Mouse (Mus musculus) kidney, postnatal 0 days (tissue): ENCODE measurements around the gene Il17rb. TPM values are rescaled to one million over a fixed set of nuclear protein-coding genes. Genes with fewer than 3 reads are reported as not detected.

Experiments used
- ATAC-seq: fragments of 200-750 bp; cut with Nextera tagmentation; replicated peaks from 2 replicates; pipeline ENCODE4 v1.8.0; 2017; ENCODE audit warnings: low read depth, moderate number of reproducible peaks, moderate TSS enrichment, moderate library complexity; ENCODE audit not compliant: low FRiP score
- DNase-seq: peaks from one replicate; pipeline ENCODE4 v3.0.0-alpha.2; 2016; ENCODE audit warnings: low spot score
- H3K27ac ChIP-seq: fragments of 300-500 bp; sonication (generic); 2 replicates; pipeline ENCODE4 v1.5.1; 2014; ENCODE audit warnings: mild to moderate bottlenecking
- H3K27me3 ChIP-seq: fragments of 300-500 bp; sonication (generic); 2 replicates; pipeline ENCODE4 v1.6.1; 2014; ENCODE audit warnings: low read length, mixed read lengths; ENCODE audit not compliant: insufficient read depth
- H3K36me3 ChIP-seq: fragments of 300-500 bp; sonication (generic); 2 replicates; pipeline ENCODE4 v1.6.1; 2014; ENCODE audit warnings: low read length, mixed read lengths; ENCODE audit not compliant: insufficient read depth
- H3K4me1 ChIP-seq: fragments of 300-500 bp; sonication (generic); replicated peaks from 2 replicates; pipeline ENCODE4 v1.6.1; 2014; ENCODE audit warnings: antibody characterized with exemption, low read length, mixed read lengths; ENCODE audit not compliant: insufficient read depth
- H3K4me2 ChIP-seq: fragments of 300-500 bp; sonication (generic); 2 replicates; pipeline ENCODE4 v1.6.1; 2014; ENCODE audit warnings: mild to moderate bottlenecking, low read length, moderate library complexity, mixed read lengths
- H3K4me3 ChIP-seq: fragments of 300-500 bp; sonication (generic); replicated peaks from 2 replicates; pipeline ENCODE4 v1.5.1; 2014; ENCODE audit warnings: low read depth, low read length
- H3K9ac ChIP-seq: fragments of 300-500 bp; sonication (generic); 2 replicates; pipeline ENCODE4 v1.6.1; 2014; ENCODE audit warnings: low read depth, low read length
- H3K9me3 ChIP-seq: fragments of 300-500 bp; sonication (generic); replicated peaks from 2 replicates; pipeline ENCODE4 v1.6.1; 2016; ENCODE audit warnings: low read length, inconsistent platforms, mixed read lengths
- CTCF ChIP-seq: IDR thresholded peaks from 2 replicates; pipeline ENCODE4 v1.5.1; 2016; ENCODE audit warnings: antibody characterized with exemption, low read depth, mild to moderate bottlenecking, moderate library complexity
- WGBS: fragments of 180-500 bp; shearing (Covaris S2); extraction: QIAGEN DNeasy Blood & Tissue Kit; methylation state at CpG from one replicate; pipeline ENCODE4 v1.1.7; 2014; 5-methylcytosine and 5-hydroxymethylcytosine counted together
- polyA plus RNA-seq: library from polyadenylated mRNA; unstranded; fragments of >200 nt; fragmentation: Nextera tagmentation; extraction: Ambion mirVana; gene quantifications from 2 replicates; pipeline ENCODE4 v1.2.1, GENCODE M21; 2015

Gene Il17rb
- polyA plus RNA-seq, 1 experiment from 2014 or later, result 1.9 TPM

DNA sequence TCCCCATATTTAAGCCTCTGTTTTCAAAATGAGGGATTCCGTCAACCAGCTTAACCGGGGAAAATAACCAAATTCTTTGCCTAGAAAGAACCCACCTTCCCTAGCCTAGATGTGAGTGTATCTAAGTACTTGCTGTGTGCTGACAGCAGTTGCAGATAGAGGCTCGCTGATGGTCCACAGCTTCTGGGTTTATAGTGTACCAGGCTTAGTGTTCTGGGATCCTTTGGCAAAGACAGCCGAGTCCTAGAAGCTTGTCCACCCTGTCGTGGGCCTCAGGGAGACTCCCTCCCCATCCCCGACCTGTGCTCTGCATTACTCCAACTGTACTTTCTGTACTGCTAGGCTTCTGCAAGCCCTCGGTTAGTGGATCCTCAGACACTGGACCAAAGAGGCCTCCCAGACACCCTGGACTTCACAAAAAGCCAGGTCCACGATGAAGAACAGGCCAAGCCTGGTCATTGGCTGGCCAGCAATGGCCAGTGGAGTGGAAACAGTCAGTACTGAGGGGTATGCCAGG, 37.1 kb upstream of the Il17rb start:
- ATAC-seq (no peak), DNase-seq (no peak)
- Histone ChIP-seq H3K27ac (no peak overlapping the region), H3K9me3 (no peaks in the 10 kb centered on the region), H3K9ac (no peak overlapping the region), H3K4me3 (no peak overlapping the region), H3K4me2 (no peak overlapping the region), H3K36me3 (no peaks in the 10 kb centered on the region), H3K4me1 (no peaks in the 10 kb centered on the region), H3K27me3 (no peaks in the 10 kb centered on the region)
- 72% methylated on average over 8 of the region's 8 CpGs for WGBS
- TF ChIP-seq CTCF, result no peak

- Histone ChIP-seq H3K9ac (no peak overlapping the region), H3K27ac (no peak overlapping the region), H3K4me1 (no peaks in the 10 kb centered on the region), H3K9me3 (no peaks in the 10 kb centered on the region), H3K27me3 (no peaks in the 10 kb centered on the region), H3K36me3 (no peaks in the 10 kb centered on the region), H3K4me2 (no peak overlapping the region), H3K4me3 (no peak overlapping the region)
- peak; percentile 50 for DNase-seq
- WGBS, result 65% methylated on average over 10 of the region's 10 CpGs
- no peak for TF ChIP-seq CTCF
- ATAC-seq, result no peak
Measured at GRCm38 (mm10) chr14:30045239-30045638, 36.5 kb upstream of the Il17rb start.

DNA sequence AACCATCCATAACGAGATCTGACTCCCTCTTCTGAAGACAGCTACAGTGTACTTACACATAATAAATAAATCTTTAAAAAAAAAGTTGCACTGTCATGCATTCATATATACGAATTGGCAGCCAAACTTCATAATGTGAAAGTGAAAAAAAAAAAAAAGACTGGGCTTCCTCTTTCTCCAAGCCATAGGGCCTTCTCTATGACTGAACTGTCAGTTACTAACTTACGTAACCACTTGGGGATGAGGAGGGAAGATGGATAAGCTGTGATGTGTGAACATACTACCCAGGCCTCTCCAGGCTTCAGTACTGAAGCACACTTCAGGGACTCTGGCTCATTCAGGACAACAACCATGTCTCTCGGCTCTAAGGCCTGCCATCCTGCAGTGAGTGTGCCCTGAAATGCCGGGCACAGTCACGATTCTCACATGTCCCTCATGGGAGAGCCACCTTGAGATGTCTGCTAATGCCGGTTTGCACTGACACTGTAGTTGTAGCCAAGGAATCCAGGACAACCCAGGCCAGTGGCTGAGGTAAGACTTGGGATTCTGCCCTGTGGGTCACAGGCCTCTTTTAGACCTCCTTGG, 34.8 kb upstream of the Il17rb start:
- no peak for TF ChIP-seq CTCF
- no peaks in the 10 kb centered on the region for H3K9me3 ChIP-seq
- ATAC-seq (no peak), DNase-seq (no peak)
- H3K9ac ChIP-seq, result no peak overlapping the region
- H3K4me3 ChIP-seq, result no peak overlapping the region
- no peak overlapping the region for H3K27ac ChIP-seq
- WGBS, result 86% methylated on average over 7 of the region's 7 CpGs
- no peak overlapping the region for H3K4me2 ChIP-seq
- H3K36me3 ChIP-seq, result no peaks in the 10 kb centered on the region
- no peaks in the 10 kb centered on the region for H3K4me1 ChIP-seq
- no peaks in the 10 kb centered on the region for H3K27me3 ChIP-seq

GRCm38 (mm10) chr14:30041836-30042235, 33.1 kb upstream of the Il17rb start:
- Histone ChIP-seq H3K27me3 (no peaks in the 10 kb centered on the region), H3K9ac (no peak overlapping the region), H3K36me3 (no peaks in the 10 kb centered on the region), H3K27ac (no peak overlapping the region), H3K4me2 (no peak overlapping the region), H3K4me3 (no peak overlapping the region), H3K9me3 (no peaks in the 10 kb centered on the region), H3K4me1 (no peaks in the 10 kb centered on the region)
- peak; percentile 19; the same call in 1 of the 2 replicates for TF ChIP-seq CTCF
- 77% methylated on average over 9 of the region's 9 CpGs for WGBS
- 0 out of 2 replicates have a peak, but pooled peaks have one; percentile 49 for ATAC-seq
- no peak for DNase-seq

DNA sequence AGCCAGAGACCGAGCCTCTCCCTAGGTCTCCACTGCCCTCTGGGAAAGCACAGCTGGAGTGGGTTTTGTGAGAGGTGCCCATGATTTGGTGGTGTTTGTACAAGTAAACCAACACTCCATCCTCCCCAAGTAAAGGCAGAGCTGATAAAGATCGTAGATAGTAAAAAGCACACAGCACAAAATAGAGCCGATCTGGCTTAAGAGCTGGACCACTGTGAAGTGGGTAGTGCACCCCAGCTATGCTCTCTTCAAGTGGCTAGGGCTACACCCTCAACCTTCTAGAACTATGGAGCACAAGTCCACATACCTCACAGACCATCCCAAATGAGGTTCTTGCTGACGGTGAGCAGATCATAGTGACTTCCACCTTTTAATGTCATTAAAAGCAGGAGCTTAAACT, 30.7 kb upstream of the Il17rb start:
- H3K4me3 ChIP-seq, result no peak overlapping the region
- no peak overlapping the region for H3K27ac ChIP-seq
- H3K27me3 ChIP-seq, result no peaks in the 10 kb centered on the region
- no peak overlapping the region for H3K9ac ChIP-seq
- no peak for TF ChIP-seq CTCF
- no peaks in the 10 kb centered on the region for H3K4me1 ChIP-seq
- H3K36me3 ChIP-seq, result no peaks in the 10 kb centered on the region
- DNase-seq (no peak), ATAC-seq (no peak)
- no peaks in the 10 kb centered on the region for H3K9me3 ChIP-seq
- WGBS, result 62% methylated on average over 4 of the region's 4 CpGs
- no peak overlapping the region for H3K4me2 ChIP-seq

GRCm38 (mm10) chr14:30038431-30038830, 29.7 kb upstream of the Il17rb start:
- no peaks in the 10 kb centered on the region for H3K9me3 ChIP-seq
- no peak overlapping the region for H3K27ac ChIP-seq
- ATAC-seq, result no peak
- no peaks in the 10 kb centered on the region for H3K36me3 ChIP-seq
- no peak overlapping the region for H3K9ac ChIP-seq
- no peaks in the 10 kb centered on the region for H3K27me3 ChIP-seq
- H3K4me1 ChIP-seq, result no peaks in the 10 kb centered on the region
- H3K4me2 ChIP-seq, result no peak overlapping the region
- TF ChIP-seq CTCF, result no peak
- no peak for DNase-seq
- no peak overlapping the region for H3K4me3 ChIP-seq
- WGBS, result 91% methylated on average over 18 of the region's 18 CpGs

- ATAC-seq (0 out of 2 replicates have a peak, but pooled peaks have one; percentile 25), DNase-seq (no peak)
- no peak for TF ChIP-seq CTCF
- no peak overlapping the region for H3K4me3 ChIP-seq
- WGBS, result 48% methylated on average over 8 of the region's 8 CpGs
- H3K4me2 ChIP-seq, result no peak overlapping the region
- no peaks in the 10 kb centered on the region for H3K36me3 ChIP-seq
- no peak overlapping the region for H3K27ac ChIP-seq
- no peak overlapping the region for H3K9ac ChIP-seq
- no peaks in the 10 kb centered on the region for H3K27me3 ChIP-seq
- H3K9me3 ChIP-seq, result no peaks in the 10 kb centered on the region
- no peaks in the 10 kb centered on the region for H3K4me1 ChIP-seq
Measured at GRCm38 (mm10) chr14:30033405-30033804, 24.7 kb upstream of the Il17rb start.
